Mouse (Mus musculus): ENCODE data around the gene Cradd.

The Cradd gene

DNA sequence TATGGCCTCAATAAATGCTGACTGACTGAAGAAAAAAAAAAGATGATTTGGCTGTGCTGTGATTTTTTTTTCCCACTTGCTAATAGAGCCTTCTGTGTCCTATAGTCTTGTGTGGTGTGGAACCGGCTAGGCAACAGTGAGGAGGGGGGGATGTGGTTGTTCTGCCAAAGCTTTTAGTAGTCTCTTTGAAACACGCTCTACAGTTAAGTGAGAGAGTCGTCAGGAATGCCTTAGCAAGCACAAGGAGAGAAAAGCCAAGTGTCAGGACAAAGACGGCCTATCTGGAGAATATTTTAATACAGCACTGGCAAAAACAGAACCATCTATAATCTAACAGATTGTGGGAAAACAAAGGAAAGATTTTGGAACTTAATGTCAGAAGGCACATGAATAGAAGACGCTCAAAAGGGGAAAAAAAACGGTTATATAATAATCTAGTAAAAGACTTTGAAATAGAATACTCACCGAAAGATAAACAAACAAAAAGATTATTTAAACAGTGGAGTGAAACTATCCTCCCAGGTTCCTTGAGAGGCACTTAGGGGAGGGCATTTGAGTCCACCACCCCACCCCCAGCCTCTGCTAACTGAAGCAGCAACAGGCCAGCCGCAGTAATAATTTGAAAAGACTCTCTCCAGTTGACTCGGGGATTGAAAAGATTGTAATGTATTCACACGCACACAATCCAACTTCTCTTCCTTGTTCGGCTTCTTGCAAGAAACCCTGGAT, 16.9 kb downstream of the Cradd start:
- DNase-seq (ENCODE audit: low spot score in 2 of 2): no peak

- DNase-seq (ENCODE audit: low spot score in 2 of 2): no peak
Observed at GRCm38 (mm10) chr10:95304240-95304639, 19.7 kb downstream of the Cradd start.

DNA sequence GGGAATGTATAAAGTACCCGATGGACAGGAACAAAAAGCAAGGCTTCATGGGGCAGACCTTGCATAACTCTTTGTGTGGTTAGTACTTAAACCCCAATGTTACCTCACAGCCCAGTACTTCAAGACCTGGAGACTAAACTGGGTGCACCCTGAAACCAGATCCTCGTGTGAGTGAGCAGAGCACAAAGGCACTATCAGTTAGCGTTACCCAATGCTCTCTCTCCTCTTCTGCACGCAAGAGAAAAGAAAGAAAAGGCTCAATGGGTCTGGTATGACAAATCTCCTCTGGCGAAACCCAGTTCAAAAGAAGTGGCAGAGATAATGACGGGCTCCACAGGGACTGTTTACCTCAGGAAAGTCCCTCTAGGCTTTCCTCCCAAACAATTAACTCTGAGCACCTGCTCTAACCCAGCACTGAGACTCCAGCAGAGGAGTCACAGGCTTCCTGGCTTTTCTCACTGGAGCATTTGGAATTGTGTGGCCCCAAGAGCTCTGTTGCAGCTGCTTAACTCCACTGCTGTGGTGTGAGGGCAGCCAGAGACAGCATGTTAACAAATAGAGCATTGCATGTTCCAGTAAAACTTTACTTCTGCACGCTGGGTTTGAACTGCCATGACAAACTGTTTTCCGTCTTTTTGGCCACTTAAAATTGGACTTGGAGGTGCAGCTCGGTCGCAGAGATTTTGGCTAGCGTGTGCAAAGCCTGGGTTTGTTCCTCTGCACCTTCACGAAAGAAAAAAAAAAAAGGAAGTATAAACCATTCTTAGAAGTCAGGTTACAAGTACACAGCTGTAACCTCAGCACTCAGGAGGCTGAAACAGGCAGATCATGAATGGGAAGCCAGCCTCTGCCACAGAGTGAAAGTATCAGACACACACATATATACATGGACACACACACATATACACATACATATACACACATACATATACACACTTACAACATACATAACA, 21.4 kb downstream of the Cradd start:
- no peak for DNase-seq (ENCODE audit: low spot score in 2 of 2)

DNA sequence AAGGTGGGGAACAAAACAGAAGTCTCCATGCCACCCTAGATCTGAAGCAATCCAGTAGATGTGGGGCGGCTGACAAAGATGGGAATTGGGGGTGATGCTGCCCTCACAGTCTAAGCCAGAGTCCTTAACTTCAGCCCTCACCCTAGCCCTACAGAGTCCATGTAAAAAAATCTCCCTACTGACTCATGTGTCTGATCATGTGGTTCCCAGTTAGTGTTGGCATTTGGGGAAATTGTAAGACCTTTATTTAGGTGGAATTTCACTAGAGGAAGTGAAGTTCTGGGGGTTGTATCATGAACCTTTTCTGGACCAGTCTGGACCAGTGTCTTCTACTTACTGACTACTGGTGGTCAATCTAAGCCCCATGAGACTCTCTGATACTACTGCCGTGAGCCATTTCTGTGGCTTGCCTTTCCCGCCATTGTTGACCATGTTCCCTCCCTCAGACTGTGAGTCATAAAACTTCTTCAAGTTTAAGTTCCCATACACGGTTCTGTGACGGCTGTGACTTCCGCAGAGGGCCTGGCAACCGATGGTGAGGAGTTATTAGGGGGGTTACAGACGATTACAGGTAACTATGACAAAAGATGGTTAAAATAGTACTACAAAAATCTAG, 23.6 kb downstream of the Cradd start:
- DNase-seq (ENCODE audit: low spot score in 2 of 2): no peak

GRCm38 (mm10) chr10:95299808-95300133, 24.2 kb downstream of the Cradd start:
- no peak for DNase-seq (ENCODE audit: low spot score in 2 of 2)

DNA sequence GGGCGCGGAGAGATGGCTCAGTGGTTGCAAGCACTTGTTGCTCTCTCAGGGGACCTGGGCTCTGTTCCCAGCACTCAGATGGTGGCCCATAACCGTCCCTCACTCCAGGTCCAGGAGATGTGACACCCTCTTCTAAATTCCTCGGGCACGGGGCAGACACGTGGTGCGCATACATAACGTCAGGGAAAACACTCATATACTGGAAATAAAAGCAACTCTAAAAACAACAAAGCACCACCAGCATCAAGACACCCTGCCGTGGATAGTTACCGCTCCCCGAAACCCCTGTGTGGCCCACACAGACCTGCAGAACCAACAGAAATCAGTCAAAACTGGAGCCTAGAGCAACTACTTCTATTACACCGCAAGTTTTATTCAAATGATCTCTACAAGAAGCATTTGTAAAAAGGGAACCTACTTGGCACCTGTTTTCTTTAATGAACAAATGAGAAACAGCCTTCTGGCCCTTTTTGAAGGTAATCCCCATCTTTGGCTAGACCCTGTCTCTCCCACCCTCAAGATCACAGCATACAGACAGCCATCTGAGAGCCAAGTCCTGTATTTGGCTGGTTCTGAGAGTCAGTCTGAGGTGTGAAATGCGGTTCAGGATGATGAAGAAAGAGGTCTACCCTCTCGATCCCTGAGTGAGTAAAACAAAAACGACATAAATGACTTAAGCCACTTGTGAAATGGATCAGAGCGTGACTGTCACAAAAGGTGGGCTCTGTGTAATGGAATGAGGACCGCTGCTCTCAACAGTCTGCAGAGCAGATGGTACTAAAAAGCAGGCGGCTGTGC, 24.7 kb downstream of the Cradd start:
- DNase-seq (ENCODE audit: low spot score in 2 of 2): no peak

- DNase-seq (ENCODE audit: low spot score in 2 of 2): no peak
Observed at GRCm38 (mm10) chr10:95298504-95298903, 25.4 kb downstream of the Cradd start.

GRCm38 (mm10) chr10:95297690-95298104, 26.2 kb downstream of the Cradd start:
- no peak for DNase-seq (ENCODE audit: low spot score in 2 of 2)

GRCm38 (mm10) chr10:95297024-95297423, 26.9 kb downstream of the Cradd start:
- DNase-seq (ENCODE audit: low spot score in 2 of 2): no peak

DNA sequence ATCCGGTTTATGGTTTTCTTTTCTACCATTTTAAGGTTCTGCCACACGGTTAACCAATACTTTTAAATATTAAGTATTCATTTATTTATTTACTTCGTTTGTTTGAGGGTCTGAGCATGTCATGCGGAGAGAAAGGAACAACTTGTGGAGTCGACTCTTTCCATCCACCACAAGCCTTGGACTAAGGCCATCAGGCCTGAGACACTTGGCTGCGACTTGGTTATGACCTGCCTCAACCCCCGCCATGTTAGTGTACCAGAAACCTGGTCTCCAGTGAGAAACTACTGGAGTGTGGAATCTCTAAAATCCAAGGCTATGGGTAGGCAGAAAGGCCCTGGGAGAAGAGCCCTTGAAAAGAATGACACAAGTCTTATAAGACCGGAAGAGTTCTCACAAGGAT, 30.7 kb downstream of the Cradd start:
- DNase-seq (ENCODE audit: low spot score in 2 of 2): no peak

DNA sequence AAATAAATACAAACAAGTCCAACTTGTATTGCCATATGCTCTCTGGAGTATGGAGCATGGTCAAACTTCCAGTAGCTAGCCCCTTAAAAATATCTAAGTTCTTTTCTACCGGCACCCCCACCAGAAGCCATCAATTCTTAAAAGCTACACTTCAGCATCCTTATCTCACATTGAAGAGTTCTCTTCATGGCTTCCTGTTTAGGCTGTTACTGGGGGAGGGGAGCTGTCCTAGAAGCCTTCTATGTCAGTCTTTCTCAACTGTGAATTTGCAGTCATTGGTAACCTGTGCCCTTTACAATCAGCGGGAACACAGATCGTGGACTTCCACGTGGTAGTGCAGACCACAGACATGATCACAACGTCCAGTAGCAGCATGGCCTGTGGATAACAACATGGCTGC, 31.7 kb downstream of the Cradd start:
- no peak for DNase-seq (ENCODE audit: low spot score in 2 of 2)

DNA sequence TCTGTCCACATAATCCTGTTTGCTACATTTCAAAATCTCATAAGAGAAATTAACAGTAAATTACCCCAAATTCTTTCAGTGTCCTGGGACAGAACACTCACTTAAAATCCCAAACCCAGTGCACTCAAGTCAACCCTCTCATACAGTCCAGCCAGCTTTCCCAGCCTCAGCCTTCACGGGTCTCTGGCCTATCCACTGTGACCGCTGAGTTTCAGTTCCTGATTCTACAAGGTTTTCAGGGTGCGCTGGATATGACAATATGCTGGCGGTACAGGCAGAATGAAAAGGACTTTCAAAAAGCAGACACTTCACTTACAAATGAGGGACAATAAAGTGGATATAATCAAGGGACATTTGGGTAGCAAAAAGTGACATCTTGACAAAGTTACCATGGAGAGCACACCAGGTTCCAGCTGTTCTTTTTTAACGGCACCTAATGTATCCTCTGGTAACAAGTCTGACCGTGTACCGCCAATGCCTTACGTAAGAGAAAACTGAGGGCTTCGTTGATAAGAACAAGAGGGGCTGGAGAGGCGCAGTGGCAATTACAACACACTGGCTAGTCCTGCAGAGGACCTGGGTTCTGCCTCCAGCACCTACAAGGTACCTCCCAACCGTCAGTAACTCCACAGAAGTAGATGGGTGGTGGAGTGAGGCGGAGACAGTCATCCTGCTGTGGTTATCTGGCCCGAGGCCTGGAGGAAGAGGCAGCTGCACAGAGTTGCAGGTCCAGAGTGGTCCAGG, 32.6 kb downstream of the Cradd start:
- no peak for DNase-seq (ENCODE audit: low spot score in 2 of 2)

DNA sequence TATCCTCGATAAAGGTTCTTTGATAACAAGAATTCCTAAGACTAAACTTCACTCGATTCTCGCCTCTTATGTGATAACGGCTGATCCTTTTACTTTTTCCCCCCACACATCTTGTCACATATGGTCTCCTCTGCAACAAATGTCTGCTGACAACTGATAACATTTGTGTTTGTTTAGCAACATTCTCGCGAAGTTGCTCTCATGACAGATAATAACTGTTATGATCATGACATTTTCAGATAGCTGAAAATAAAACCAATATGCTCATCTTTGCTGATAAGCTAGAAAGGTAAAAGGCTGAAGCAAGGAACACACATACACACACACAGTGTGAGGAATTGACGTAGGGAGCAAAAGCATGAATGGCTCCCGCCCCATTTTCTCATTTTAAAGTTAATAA, 34.1 kb downstream of the Cradd start:
- no peak for DNase-seq (ENCODE audit: low spot score in 2 of 2)

- DNase-seq (ENCODE audit: low spot score in 2 of 2): no peak
Observed at GRCm38 (mm10) chr10:95288206-95288605, 35.7 kb downstream of the Cradd start.

DNA sequence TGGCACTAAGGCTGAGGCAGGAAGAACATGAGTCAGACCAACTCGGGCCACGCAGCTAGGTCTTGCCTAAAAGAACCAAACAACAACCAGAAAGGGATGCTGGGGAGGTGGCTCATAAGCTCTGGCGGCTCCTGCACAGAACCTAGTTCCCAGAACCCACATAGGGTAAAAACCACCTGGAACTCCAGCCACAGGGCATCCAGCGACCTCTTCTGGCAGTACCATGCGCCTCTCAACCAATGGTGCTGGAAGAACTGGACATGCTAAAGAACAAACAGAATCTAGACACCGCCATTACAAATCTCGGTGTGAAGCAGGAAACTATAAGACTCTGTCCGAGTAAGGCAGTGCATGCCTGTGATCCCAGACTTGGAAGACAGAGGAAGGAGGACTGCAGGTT, 36.6 kb downstream of the Cradd start:
- DNase-seq (ENCODE audit: low spot score in 2 of 2): no peak

DNA sequence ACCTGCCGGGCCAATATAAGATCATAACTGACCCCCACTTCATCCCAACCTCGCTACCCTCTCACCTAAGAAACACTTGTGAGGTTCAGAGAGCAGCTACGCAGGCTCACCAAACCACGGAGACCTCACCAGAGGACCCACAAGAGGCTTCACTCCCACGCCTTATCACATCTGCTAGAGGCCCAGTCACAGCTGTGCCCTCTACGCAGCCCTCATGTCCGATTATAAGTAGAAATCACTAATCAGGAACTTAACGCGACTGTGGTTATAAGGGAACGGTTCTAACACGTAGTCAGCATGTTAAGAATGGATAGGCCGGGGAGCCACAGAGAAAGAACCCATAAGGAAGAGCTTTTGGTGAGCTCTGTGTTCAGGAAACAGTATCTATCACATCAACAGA, 40.5 kb downstream of the Cradd start:
- no peak for DNase-seq (ENCODE audit: low spot score in 2 of 2)

- DNase-seq (ENCODE audit: low spot score in 2 of 2): no peak
Observed at GRCm38 (mm10) chr10:95281996-95282395, 41.9 kb downstream of the Cradd start.

DNA sequence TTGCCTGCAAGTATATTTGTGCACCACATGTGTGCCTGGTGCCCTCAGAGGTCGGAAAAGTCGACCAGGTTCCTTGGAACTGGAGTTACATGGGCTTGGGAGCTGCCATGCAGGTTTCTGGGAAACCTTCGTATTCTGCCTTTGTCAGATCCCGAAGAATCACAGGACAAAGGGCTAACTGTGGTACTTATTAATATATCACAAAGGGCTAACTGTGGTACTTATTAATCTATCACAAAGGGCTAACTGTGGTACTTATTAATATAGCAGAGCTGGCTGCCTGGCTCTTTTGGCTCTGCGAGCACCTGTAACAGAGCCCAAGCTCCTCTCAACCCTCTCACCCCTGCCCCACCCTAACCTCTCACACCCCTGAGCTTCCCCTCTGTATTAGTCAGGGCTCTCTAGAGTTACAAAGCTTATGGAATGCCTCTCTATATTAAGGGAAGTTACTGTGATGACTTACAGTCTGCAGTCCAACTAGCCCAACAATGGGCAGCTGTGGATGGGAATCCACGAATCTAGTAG, 42.4 kb downstream of the Cradd start:
- no peak for DNase-seq (ENCODE audit: low spot score in 2 of 2)

DNA sequence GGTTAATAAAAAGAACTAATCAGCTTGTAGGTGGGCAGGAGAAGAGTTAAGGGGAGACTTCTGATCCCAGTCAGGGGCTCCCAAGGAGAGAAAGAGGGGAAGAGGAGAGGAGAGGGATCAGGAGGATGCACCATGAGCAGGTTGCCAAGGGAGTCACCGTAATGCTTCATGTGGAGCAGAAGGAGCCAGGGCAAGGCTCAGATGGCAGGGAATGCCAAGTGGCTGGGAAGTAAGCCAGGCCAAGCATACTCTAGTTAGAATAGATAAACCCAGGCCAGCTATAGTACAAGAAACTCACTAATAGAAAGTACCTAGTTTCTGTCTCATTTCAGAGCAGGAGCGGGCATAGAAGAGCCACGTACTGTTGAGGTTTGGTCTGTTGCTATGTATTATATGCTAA, 43.6 kb downstream of the Cradd start:
- no peak for DNase-seq (ENCODE audit: low spot score in 2 of 2)

DNA sequence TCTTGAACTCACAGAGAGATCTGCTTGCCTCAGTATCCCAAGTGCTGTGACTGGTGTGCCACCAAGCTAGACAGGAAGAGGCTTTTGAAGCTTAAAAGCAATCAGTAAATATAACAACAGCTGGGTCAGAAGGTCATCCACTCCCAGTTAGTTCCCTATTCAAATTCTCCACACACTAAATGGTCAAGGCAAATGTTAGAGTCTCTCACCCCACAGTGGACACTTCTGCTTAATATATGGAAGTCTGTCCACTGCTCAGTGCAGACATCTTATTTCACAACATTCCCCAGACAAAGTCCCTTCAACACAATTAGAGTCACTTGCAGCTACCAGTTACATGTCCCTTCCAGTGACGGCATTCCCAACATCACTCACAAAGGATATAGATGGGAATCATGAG, 44.5 kb downstream of the Cradd start:
- DNase-seq (ENCODE audit: low spot score in 2 of 2): no peak

- DNase-seq (ENCODE audit: low spot score in 2 of 2): no peak
Observed at GRCm38 (mm10) chr10:95278085-95278484, 45.8 kb downstream of the Cradd start.

Measured in urinary bladder, adult 18-20 months (tissue).